Mouse (Mus musculus) G1E (cell line): Measurements from ENCODE around the gene Magel2.

ENCODE experiments used
- CTCF ChIP-seq: IDR thresholded peaks from 2 replicates; pipeline ENCODE4 v1.5.1; 2012; ENCODE audit warnings: low read depth, low read length, inconsistent platforms, mixed read lengths
- GATA1 ChIP-seq: IDR thresholded peaks from 2 replicates; pipeline ENCODE4 v1.6.1; 2012; ENCODE audit warnings: borderline replicate concordance, low read length, inconsistent platforms, mixed read lengths
- GATA2 ChIP-seq: IDR thresholded peaks from 2 replicates; pipeline ENCODE4 v1.6.1; 2012; ENCODE audit warnings: low read depth, low read length, inconsistent platforms, borderline replicate concordance
- POLR2AphosphoS5 ChIP-seq: IDR thresholded peaks from 2 replicates; pipeline ENCODE4 v1.6.1; 2012; ENCODE audit warnings: low read depth, low read length, inconsistent platforms; ENCODE audit not compliant: insufficient replicate concordance
- TAL1 ChIP-seq: conservative IDR thresholded peaks from 2 replicates; pipeline ENCODE4 v1.6.1; 2012; ENCODE audit warnings: low read depth, low read length, inconsistent platforms, mixed read lengths

GRCm38 (mm10) chr7:62345411-62345810, 31.4 kb upstream of the Magel2 start:
- no peak for TF ChIP-seq CTCF
- TF ChIP-seq POLR2AphosphoS5 = no peak
- TF ChIP-seq GATA1 = no peak
- no peak for TF ChIP-seq TAL1
- TF ChIP-seq GATA2 = no peak
